Mouse (Mus musculus) lung, adult 2 months (tissue): ENCODE data around the gene Metap1.
"Not testable (repeated sequence)": the region's sequence is repeated elsewhere in the genome, so short reads cannot be mapped to it uniquely, and the experiment has no call there.

Experiments
- CTCF ChIP-seq: fragments of 200-500 bp; IDR thresholded peaks from 2 replicates; pipeline ENCODE4 v1.5.1; 2011; ENCODE audit warnings: mild to moderate bottlenecking, low read length, control low read depth; ENCODE audit not compliant: insufficient read depth
- POLR2A ChIP-seq: fragments of 200-500 bp; IDR thresholded peaks from 2 replicates; pipeline ENCODE4 v1.6.1; 2011; ENCODE audit warnings: low read depth, mild to moderate bottlenecking, control low read depth, low read length, borderline replicate concordance; ENCODE audit errors: extremely low read depth

GRCm38 (mm10) chr3:138466656-138467055 lies 22.7 kb downstream of the Metap1 start:
- TF ChIP-seq CTCF, POLR2A: not testable (repeated sequence)
